Mouse (Mus musculus): ENCODE data around the gene Col6a4.

- TF ChIP-seq POLR2A (IDR thresholded peaks at IDR 0.05; ENCODE audit: extremely low read depth, insufficient read depth, low read length) (no peak), CTCF (IDR thresholded peaks at IDR 0.05; ENCODE audit: low read depth, low read length) (no peak)
These were observed 118.1 kb downstream of the Col6a4 start for GRCm38 (mm10) chr9:105978479-105978878.

Measured in liver, adult 2 months (tissue).